Mouse (Mus musculus): ENCODE results near the gene Tcaf2. TPM values are rescaled to one million over a fixed set of nuclear protein-coding genes. Genes with fewer than 3 reads are reported as not detected.
A peak's percentile ranks its signal among the peaks of the same experiment; 100 is the strongest.

Gene Tcaf2
- polyA plus RNA-seq, 1 experiment from 2014 or later = 0.46 TPM

- no peak for ATAC-seq
- no peak overlapping the region for H3K4me3 ChIP-seq
Measured at GRCm38 (mm10) chr6:42612218-42612617, 32.8 kb downstream of the Tcaf2 start.

GRCm38 (mm10) chr6:42610954-42611522 lies 34.0 kb downstream of the Tcaf2 start:
- Histone ChIP-seq H3K27me3 (replicated peaks) (no peaks in the 10 kb centered on the region), H3K4me2 (no peak overlapping the region), H3K4me1 (no peaks in the 10 kb centered on the region), H3K4me3 (no peak overlapping the region), H3K36me3 (no peaks in the 10 kb centered on the region), H3K9me3 (replicated peaks) (no peaks in the 10 kb centered on the region), H3K9ac (no peak overlapping the region), H3K27ac (no peak overlapping the region)
- 57% methylated on average over 4 of the region's 4 CpGs for WGBS (ENCODE audit: insufficient replicate concordance)
- no peak for ATAC-seq

More at GRCm38 (mm10) chr6:42612218-42612617, 32.8 kb downstream of the Tcaf2 start:
- Histone ChIP-seq H3K27me3 (replicated peaks) (no peaks in the 10 kb centered on the region), H3K27ac (no peak overlapping the region), H3K4me2 (no peak overlapping the region), H3K9me3 (replicated peaks) (no peaks in the 10 kb centered on the region), H3K4me1 (no peaks in the 10 kb centered on the region), H3K36me3 (no peaks in the 10 kb centered on the region), H3K9ac (no peak overlapping the region)

GRCm38 (mm10) chr6:42597592-42597991 lies 47.5 kb downstream of the Tcaf2 start, which contains the start of gene Tcaf3:
Tcaf3 (minus strand) TSS chr6:42597692.
- 66% methylated on average over 4 of the region's 4 CpGs for WGBS (ENCODE audit: insufficient replicate concordance)
- Histone ChIP-seq H3K36me3 (no peaks in the 10 kb centered on the region), H3K27ac (no peak within 1 kb of the TSS), H3K4me1 (no peaks in the 10 kb centered on the region), H3K9me3 (replicated peaks) (no peaks in the 10 kb centered on the region), H3K9ac (no peak within 1 kb of the TSS), H3K4me3 (no peak within 1 kb of the TSS), H3K27me3 (replicated peaks) (no peaks in the 10 kb centered on the region), H3K4me2 (no peak within 1 kb of the TSS)
- no peak for ATAC-seq

GRCm38 (mm10) chr6:42593138-42593882 lies 51.7 kb downstream of the Tcaf2 start:
- H3K27me3 ChIP-seq (replicated peaks) = no peaks in the 10 kb centered on the region
- no peak overlapping the region for H3K9ac ChIP-seq
- no peak overlapping the region for H3K4me3 ChIP-seq
- H3K4me2 ChIP-seq = no peak overlapping the region
- no peaks in the 10 kb centered on the region for H3K4me1 ChIP-seq
- H3K9me3 ChIP-seq (replicated peaks) = no peaks in the 10 kb centered on the region
- H3K27ac ChIP-seq = no peak overlapping the region
- no peak for ATAC-seq
- no peaks in the 10 kb centered on the region for H3K36me3 ChIP-seq
- WGBS (ENCODE audit: insufficient replicate concordance) = 59% methylated on average over 17 of the region's 17 CpGs

GRCm38 (mm10) chr6:42586569-42586968 lies 58.5 kb downstream of the Tcaf2 start:
- no peaks in the 10 kb centered on the region for H3K4me1 ChIP-seq
- no peak overlapping the region for H3K27ac ChIP-seq
- 67% methylated on average over 5 of the region's 5 CpGs for WGBS (ENCODE audit: insufficient replicate concordance)
- H3K36me3 ChIP-seq = no peaks in the 10 kb centered on the region
- no peak overlapping the region for H3K9ac ChIP-seq
- no peak overlapping the region for H3K4me3 ChIP-seq
- no peak for ATAC-seq
- H3K9me3 ChIP-seq (replicated peaks) = no peaks in the 10 kb centered on the region
- H3K4me2 ChIP-seq = no peak overlapping the region
- H3K27me3 ChIP-seq (replicated peaks) = no peaks in the 10 kb centered on the region

GRCm38 (mm10) chr6:42583488-42583872 lies 61.6 kb downstream of the Tcaf2 start:
- Histone ChIP-seq H3K27ac (no peak overlapping the region), H3K9me3 (replicated peaks) (no peaks in the 10 kb centered on the region), H3K4me3 (no peak overlapping the region), H3K27me3 (replicated peaks) (no peaks in the 10 kb centered on the region), H3K9ac (no peak overlapping the region), H3K4me1 (no peaks in the 10 kb centered on the region), H3K36me3 (no peaks in the 10 kb centered on the region), H3K4me2 (peak overlapping the region; percentile 22; the same call in 1 of the 2 replicates)
- 3% methylated on average over 7 of the region's 7 CpGs for WGBS (ENCODE audit: insufficient replicate concordance)
- ATAC-seq = no peak

GRCm38 (mm10) chr6:42582741-42583487 lies 62.1 kb downstream of the Tcaf2 start:
- Histone ChIP-seq H3K9ac (no peak overlapping the region), H3K36me3 (no peaks in the 10 kb centered on the region), H3K4me2 (peak overlapping the region; percentile 22; the same call in 1 of the 2 replicates), H3K4me1 (no peaks in the 10 kb centered on the region), H3K4me3 (no peak overlapping the region), H3K27me3 (replicated peaks) (no peaks in the 10 kb centered on the region), H3K27ac (no peak overlapping the region), H3K9me3 (replicated peaks) (no peaks in the 10 kb centered on the region)
- 49% methylated on average over 9 of the region's 9 CpGs for WGBS (ENCODE audit: insufficient replicate concordance)
- ATAC-seq = no peak

GRCm38 (mm10) chr6:42578678-42579077 lies 66.4 kb downstream of the Tcaf2 start:
- Histone ChIP-seq H3K9me3 (replicated peaks) (no peaks in the 10 kb centered on the region), H3K27me3 (replicated peaks) (no peaks in the 10 kb centered on the region), H3K4me2 (no peak overlapping the region), H3K4me1 (no peaks in the 10 kb centered on the region), H3K9ac (no peak overlapping the region), H3K36me3 (no peaks in the 10 kb centered on the region), H3K27ac (no peak overlapping the region), H3K4me3 (no peak overlapping the region)
- WGBS (ENCODE audit: insufficient replicate concordance) = 66% methylated on average over 4 of the region's 4 CpGs
- no peak for ATAC-seq

- WGBS (ENCODE audit: insufficient replicate concordance) = 55% methylated on average over 2 of the region's 2 CpGs
- H3K9ac ChIP-seq = no peak overlapping the region
- H3K4me2 ChIP-seq = no peak overlapping the region
- peak; percentile 98 for ATAC-seq
- no peaks in the 10 kb centered on the region for H3K9me3 ChIP-seq (replicated peaks)
- no peaks in the 10 kb centered on the region for H3K4me1 ChIP-seq
- H3K27ac ChIP-seq = no peak overlapping the region
- no peaks in the 10 kb centered on the region for H3K27me3 ChIP-seq (replicated peaks)
- H3K36me3 ChIP-seq = no peaks in the 10 kb centered on the region
- H3K4me3 ChIP-seq = no peak overlapping the region
Measured at GRCm38 (mm10) chr6:42577433-42577832, 67.6 kb downstream of the Tcaf2 start.

Other genes starting within 250 kb of the Tcaf2 start
- not detected in 2 replicates for gene Tas2r143, start 245.0 kb downstream of the Tcaf2 start, polyA plus RNA-seq (2016; fragmentation: Nextera tagmentation; extraction: Ambion mirVana)
- not detected in 2 replicates for gene Tas2r135, start 239.8 kb downstream of the Tcaf2 start, polyA plus RNA-seq (2016; fragmentation: Nextera tagmentation; extraction: Ambion mirVana)
- not detected in 2 replicates for gene Tas2r126, start 210.7 kb downstream of the Tcaf2 start, polyA plus RNA-seq (2016; fragmentation: Nextera tagmentation; extraction: Ambion mirVana)
- not detected in 2 replicates for gene Olfr458, start 180.1 kb downstream of the Tcaf2 start, polyA plus RNA-seq (2016; fragmentation: Nextera tagmentation; extraction: Ambion mirVana)
- gene Olfr457, start 168.9 kb downstream of the Tcaf2 start, polyA plus RNA-seq (2016; fragmentation: Nextera tagmentation; extraction: Ambion mirVana) = not detected in 2 replicates
- not detected in 2 replicates for gene Olfr456, start 158.0 kb downstream of the Tcaf2 start, polyA plus RNA-seq (2016; fragmentation: Nextera tagmentation; extraction: Ambion mirVana)
- not detected in 2 replicates for gene Olfr455, start 97.7 kb downstream of the Tcaf2 start, polyA plus RNA-seq (2016; fragmentation: Nextera tagmentation; extraction: Ambion mirVana)
- gene Tcaf3, start 47.6 kb downstream of the Tcaf2 start, polyA plus RNA-seq (2016; fragmentation: Nextera tagmentation; extraction: Ambion mirVana) = not detected in 2 replicates
- gene Tcaf1, start 64.8 kb upstream of the Tcaf2 start, polyA plus RNA-seq (2016; fragmentation: Nextera tagmentation; extraction: Ambion mirVana) = 10.1 and 10.2 TPM in 2 replicates
- gene Olfr453, start 94.1 kb upstream of the Tcaf2 start, polyA plus RNA-seq (2016; fragmentation: Nextera tagmentation; extraction: Ambion mirVana) = not detected in 2 replicates
- not detected in 2 replicates for gene Olfr38, start 111.2 kb upstream of the Tcaf2 start, polyA plus RNA-seq (2016; fragmentation: Nextera tagmentation; extraction: Ambion mirVana)
- gene Olfr452, start 139.8 kb upstream of the Tcaf2 start, polyA plus RNA-seq (2016; fragmentation: Nextera tagmentation; extraction: Ambion mirVana) = not detected in 2 replicates
- gene Olfr450, start 166.7 kb upstream of the Tcaf2 start, polyA plus RNA-seq (2016; fragmentation: Nextera tagmentation; extraction: Ambion mirVana) = not detected in 2 replicates
- not detected in 2 replicates for gene Olfr449, start 189.1 kb upstream of the Tcaf2 start, polyA plus RNA-seq (2016; fragmentation: Nextera tagmentation; extraction: Ambion mirVana)
- gene Olfr448, start 245.2 kb upstream of the Tcaf2 start, polyA plus RNA-seq (2016; fragmentation: Nextera tagmentation; extraction: Ambion mirVana) = not detected in 2 replicates

All from liver, embryonic 12.5 days (tissue).